Comparison of ENCODE assay signal across 19 mouse cellular contexts in genomic region chr12:28582423-28582822, GRCm38 (mm10). TPM values are rescaled to one million over a fixed set of nuclear protein-coding genes. Genes with fewer than 3 reads are reported as not detected.
DNase-seq lines count a peak whose midpoint lies in the region; TF ChIP-seq lines count a peak whose summit lies in the region.
"Had no signal": no experiment of that assay in that cellular context is flagged by ENCODE, and none has a peak within 500 bp of the region (broad histone marks: within the 10 kb centered on the region; RNA-seq: fewer than 3 reads in every experiment).

TSS of gene Allc (minus strand) at chr12:28582523.

- H3K27ac ChIP-seq in testis, adult 2 months (ENCODE audit: control insufficient read depth, insufficient read depth, low read depth, low read length) = peak within 1 kb of the TSS; percentile 68

- peak; percentile 80; the same call in 1 of the 2 replicates for TF ChIP-seq POLR2A in testis, adult 2 months (IDR thresholded peaks at IDR 0.05; ENCODE audit: control insufficient read depth, low read depth, low read length)

- no peaks in the 10 kb centered on the region for H3K36me3 ChIP-seq in testis, adult 2 months (ENCODE audit: control insufficient read depth, insufficient read depth, low read length)
- H3K36me3 ChIP-seq: G1E had no signal

- peaks cover 4% of the 10 kb centered on the region for H3K4me1 ChIP-seq in testis, adult 2 months (ENCODE audit: control insufficient read depth, insufficient read depth, low read length)

- TF ChIP-seq CTCF in testis, adult 2 months (IDR thresholded peaks at IDR 0.05; ENCODE audit: control insufficient read depth, insufficient read depth, insufficient replicate concordance, low read depth, low read length) = no peak

- H3K27me3 ChIP-seq in testis, adult 2 months (ENCODE audit: control insufficient read depth, insufficient read depth, low read length) = no peaks in the 10 kb centered on the region
- H3K27me3 ChIP-seq: Patski had no signal

- H3K4me3 ChIP-seq in testis, adult 2 months (ENCODE audit: control insufficient read depth, low read depth, low read length) = peak within 1 kb of the TSS; percentile 86

- no peak for DNase-seq in testis, postnatal 14 days (ENCODE audit: low spot score)
- DNase-seq: adrenal gland, adult 2 months; adrenal gland, adult 8-10 months; adrenal gland, postnatal 10 days; adrenal gland, postnatal 14 days; adrenal gland, postnatal 25 days; adrenal gland, postnatal 36 days; B cell, adult 2 months; cerebellum, adult 11 months; cerebellum, adult 11-12 months; cerebellum, adult 18-20 months; cerebellum, adult 2 months had no signal

RNA-seq across cellular contexts. Expression of gene Allc, which starts in this region (rescaled TPM):
- 295 and 340 TPM in 2 replicates for polyA plus RNA-seq in testis, adult 2 months (2012; rRNA removed)
- polyA plus RNA-seq: activated CD4-positive, CD25-positive, alpha-beta regulatory T cell, adult 4 months; adrenal gland, adult 2 months; brain, embryonic 14.5 days; C2C12; CD4-positive, CD25-positive, alpha-beta regulatory T cell, adult 4 months; cerebellum, adult 2 months; G1E; Patski had no signal
